Mouse (Mus musculus) liver, embryonic 12.5 days (tissue): ENCODE results near the gene Zranb3. TPM values are rescaled to one million over a fixed set of nuclear protein-coding genes. Genes with fewer than 3 reads are reported as not detected.

Experiments used
- ATAC-seq: fragments of 200-750 bp; cut with Nextera tagmentation; 2 replicates; pipeline ENCODE4 v1.8.0; 2017; ENCODE audit warnings: moderate number of reproducible peaks, mild to moderate bottlenecking, moderate library complexity
- H3K27ac ChIP-seq: fragments of 300-500 bp; sonication (generic); 2 replicates; pipeline ENCODE4 v1.5.1; 2016; ENCODE audit warnings: mild to moderate bottlenecking
- H3K27me3 ChIP-seq: fragments of 300-500 bp; sonication (generic); replicated peaks from 2 replicates; pipeline ENCODE4 v1.6.1; 2016; ENCODE audit warnings: mild to moderate bottlenecking, moderate library complexity
- H3K36me3 ChIP-seq: fragments of 300-500 bp; sonication (generic); 2 replicates; pipeline ENCODE4 v1.6.1; 2016; ENCODE audit warnings: mild to moderate bottlenecking, moderate library complexity
- H3K4me1 ChIP-seq: fragments of 300-500 bp; sonication (generic); 2 replicates; pipeline ENCODE4 v1.6.1; 2016
- H3K4me2 ChIP-seq: fragments of 300-500 bp; sonication (generic); 2 replicates; pipeline ENCODE4 v1.6.1; 2016; ENCODE audit warnings: mild to moderate bottlenecking, moderate library complexity
- H3K4me3 ChIP-seq: fragments of 300-500 bp; sonication (generic); 2 replicates; pipeline ENCODE4 v1.5.1; 2016; ENCODE audit warnings: mild to moderate bottlenecking, moderate library complexity
- H3K9ac ChIP-seq: fragments of 300-500 bp; sonication (generic); 2 replicates; pipeline ENCODE4 v1.6.1; 2016; ENCODE audit warnings: mild to moderate bottlenecking, moderate library complexity
- H3K9me3 ChIP-seq: fragments of 300-500 bp; sonication (generic); replicated peaks from 2 replicates; pipeline ENCODE4 v1.6.1; 2016; ENCODE audit warnings: mild to moderate bottlenecking, moderate library complexity
- WGBS: fragments of 180-500 bp; shearing (Covaris S2); methylation state at CpG from one replicate; pipeline ENCODE4 v1.1.7; 2016; ENCODE audit not compliant: insufficient replicate concordance; 5-methylcytosine and 5-hydroxymethylcytosine counted together
- polyA plus RNA-seq: library from polyadenylated mRNA; unstranded; fragments of >200 nt; fragmentation: Nextera tagmentation; extraction: Ambion mirVana; gene quantifications from 2 replicates; pipeline ENCODE4 v1.2.1, GENCODE M21; 2016

Gene Zranb3
- polyA plus RNA-seq, 1 experiment from 2014 or later, result 7.5 TPM

DNA sequence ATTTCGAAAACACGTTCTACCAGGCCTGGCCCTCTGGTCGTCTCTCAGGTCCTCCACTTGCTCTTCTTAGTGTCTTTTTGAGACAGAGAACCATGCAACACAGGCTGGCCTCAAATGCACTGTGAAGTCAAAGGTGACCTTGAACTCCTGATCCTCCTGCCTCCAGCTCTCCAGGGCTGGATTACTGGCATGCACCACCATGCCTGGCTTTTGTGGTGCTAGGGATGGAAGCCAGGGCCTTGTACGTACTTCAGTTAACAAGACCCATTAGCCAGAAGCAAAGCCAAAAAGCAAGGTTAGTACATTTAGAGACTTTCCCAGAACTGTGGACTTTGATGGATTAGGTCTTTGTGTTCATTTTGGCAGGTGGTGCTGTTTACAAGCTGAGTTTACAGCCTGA is 150.6 kb downstream of the Zranb3 start:
- H3K27ac ChIP-seq, result no peak overlapping the region
- no peak for ATAC-seq
- H3K9me3 ChIP-seq, result 0 out of 2 replicates have a peak, but pooled peaks cover 4% of the 10 kb centered on the region
- peaks cover 23% of the 10 kb centered on the region for H3K36me3 ChIP-seq
- WGBS, result 78% methylated on average over 4 of the region's 4 CpGs
- H3K4me2 ChIP-seq, result no peak overlapping the region
- no peak overlapping the region for H3K4me3 ChIP-seq
- no peaks in the 10 kb centered on the region for H3K4me1 ChIP-seq
- H3K9ac ChIP-seq, result no peak overlapping the region
- H3K27me3 ChIP-seq, result no peaks in the 10 kb centered on the region

DNA sequence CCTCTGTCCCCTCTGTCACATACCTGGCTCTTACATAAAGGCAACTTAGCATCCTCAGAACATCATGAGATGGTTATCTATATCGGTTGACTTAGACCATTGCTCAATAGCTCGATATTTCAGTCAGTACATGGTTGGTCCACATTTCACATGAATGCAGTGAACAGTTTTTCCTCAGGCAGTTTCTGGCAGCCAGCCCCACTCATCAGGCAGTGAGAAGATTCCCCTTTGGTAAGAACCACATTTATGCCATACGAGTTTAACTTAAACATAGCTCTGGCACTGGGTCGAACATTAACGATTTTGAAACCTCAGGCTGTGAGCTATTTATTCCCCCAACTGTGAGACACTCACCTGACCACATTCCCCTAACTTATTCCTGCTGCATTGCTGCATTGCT is 154.1 kb downstream of the Zranb3 start:
- Histone ChIP-seq H3K9me3 (0 out of 2 replicates have a peak, but pooled peaks cover 4% of the 10 kb centered on the region), H3K9ac (no peak overlapping the region), H3K27ac (no peak overlapping the region), H3K36me3 (peaks cover 32% of the 10 kb centered on the region), H3K27me3 (no peaks in the 10 kb centered on the region), H3K4me1 (no peaks in the 10 kb centered on the region), H3K4me2 (no peak overlapping the region), H3K4me3 (no peak overlapping the region)
- WGBS, result 78% methylated on average over 5 of the region's 5 CpGs
- no peak for ATAC-seq

DNA sequence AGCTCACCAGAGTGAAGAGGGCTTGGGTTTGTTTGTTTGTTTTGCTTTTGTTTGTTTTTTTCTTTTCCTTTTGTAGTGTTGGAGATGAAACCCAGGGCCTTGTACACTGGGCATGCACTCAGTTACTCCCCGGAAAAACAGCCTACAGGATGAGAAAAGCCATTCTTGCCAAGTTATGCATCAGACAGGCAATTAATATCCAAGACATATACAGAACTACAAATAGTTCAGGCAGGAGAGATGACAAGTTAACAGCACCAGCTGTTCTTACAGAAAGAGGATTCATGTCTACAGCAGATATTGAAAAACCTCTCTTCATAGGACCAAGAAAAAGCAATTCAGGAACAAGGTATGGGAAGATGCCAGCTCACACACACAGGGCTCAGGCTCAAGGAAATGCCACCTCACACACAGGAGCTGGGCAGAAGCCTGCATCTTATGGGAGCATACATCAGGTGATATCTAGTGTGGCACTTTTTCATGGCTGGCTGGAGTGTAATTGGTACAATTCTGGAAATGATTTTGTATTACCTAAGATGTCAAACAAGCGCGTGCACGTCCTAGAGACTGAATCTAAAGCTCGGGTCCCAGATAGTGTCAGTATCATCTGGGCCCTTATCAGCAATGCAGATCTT is 156.1 kb downstream of the Zranb3 start:
- peaks cover 35% of the 10 kb centered on the region for H3K36me3 ChIP-seq
- no peak overlapping the region for H3K9ac ChIP-seq
- no peak overlapping the region for H3K27ac ChIP-seq
- 0 out of 2 replicates have a peak, but pooled peaks cover 4% of the 10 kb centered on the region for H3K9me3 ChIP-seq
- H3K27me3 ChIP-seq, result no peaks in the 10 kb centered on the region
- no peaks in the 10 kb centered on the region for H3K4me1 ChIP-seq
- 90% methylated on average over 5 of the region's 5 CpGs for WGBS
- ATAC-seq, result no peak
- no peak overlapping the region for H3K4me3 ChIP-seq
- no peak overlapping the region for H3K4me2 ChIP-seq

DNA sequence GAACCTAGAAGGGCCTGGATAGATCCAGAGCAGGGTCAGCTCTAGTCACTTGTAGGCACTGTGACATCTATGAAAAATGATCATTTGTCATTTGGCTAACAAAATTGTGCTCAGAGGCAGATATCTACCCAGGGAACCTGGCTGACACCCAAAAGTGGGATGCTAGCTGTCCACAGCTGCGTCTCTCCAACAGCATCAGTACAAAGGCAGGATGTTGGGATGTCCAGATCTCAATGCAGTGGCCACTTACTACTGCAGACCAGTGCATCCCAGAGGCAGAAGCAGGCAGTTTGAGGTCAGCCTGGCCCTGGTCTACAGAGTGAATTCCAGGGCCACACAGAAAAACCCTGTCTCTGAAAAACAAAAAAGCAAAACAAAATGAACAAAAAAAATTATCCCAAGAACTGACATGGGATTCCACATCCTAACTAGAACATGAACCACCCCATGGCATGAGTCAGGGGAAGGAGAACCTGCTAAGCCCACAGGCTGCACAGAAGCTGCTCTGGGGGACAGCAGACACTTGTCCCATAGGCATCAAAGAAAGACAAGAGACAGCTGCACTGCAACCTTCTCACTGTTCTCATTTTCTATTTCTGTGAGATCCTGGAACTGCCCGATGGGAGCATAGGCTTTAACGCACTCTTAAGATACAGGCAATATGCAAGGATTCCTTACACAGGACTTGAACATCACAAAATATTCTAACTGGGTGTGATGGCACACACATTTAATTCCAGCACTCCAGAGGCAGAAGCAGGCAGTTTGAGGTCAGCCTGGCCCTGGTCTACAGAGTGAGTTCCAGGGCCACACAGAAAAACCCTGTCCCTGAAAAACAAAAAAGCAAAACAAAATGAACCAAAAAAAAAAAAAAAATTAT is 156.9 kb downstream of the Zranb3 start:
- Histone ChIP-seq H3K4me3 (no peak overlapping the region), H3K4me2 (no peak overlapping the region), H3K9me3 (0 out of 2 replicates have a peak, but pooled peaks cover 4% of the 10 kb centered on the region), H3K9ac (no peak overlapping the region), H3K4me1 (no peaks in the 10 kb centered on the region), H3K27ac (no peak overlapping the region), H3K36me3 (peaks cover 39% of the 10 kb centered on the region), H3K27me3 (no peaks in the 10 kb centered on the region)
- ATAC-seq, result no peak
- 81% methylated on average over 3 of the region's 3 CpGs for WGBS

DNA sequence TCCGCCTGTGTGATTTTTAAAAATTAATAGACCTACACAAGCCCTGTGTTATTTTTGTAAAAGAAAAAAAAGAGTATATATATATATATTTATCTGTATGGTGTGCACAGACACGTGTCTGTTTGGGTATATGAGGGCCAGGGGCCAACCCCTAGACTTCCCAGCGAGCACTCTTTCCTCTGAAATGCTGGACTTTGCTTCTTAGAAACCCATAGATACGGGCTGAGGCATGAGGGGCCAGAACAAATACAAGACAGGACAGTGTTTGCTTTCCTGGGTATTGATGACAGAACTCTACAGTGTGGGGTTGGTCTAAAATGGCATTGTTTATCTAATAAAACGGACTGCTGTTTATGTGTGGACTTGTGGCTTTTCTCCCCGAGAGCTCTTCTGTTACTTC is 159.3 kb downstream of the Zranb3 start:
- peak; percentile 42 for ATAC-seq
- H3K4me3 ChIP-seq, result no peak overlapping the region
- H3K27me3 ChIP-seq, result no peaks in the 10 kb centered on the region
- 0 out of 2 replicates have a peak, but pooled peaks cover 4% of the 10 kb centered on the region for H3K9me3 ChIP-seq
- 74% methylated on average over 6 of the region's 6 CpGs for WGBS
- H3K4me2 ChIP-seq, result no peak overlapping the region
- no peaks in the 10 kb centered on the region for H3K4me1 ChIP-seq
- peaks cover 64% of the 10 kb centered on the region for H3K36me3 ChIP-seq
- no peak overlapping the region for H3K9ac ChIP-seq
- H3K27ac ChIP-seq, result no peak overlapping the region

DNA sequence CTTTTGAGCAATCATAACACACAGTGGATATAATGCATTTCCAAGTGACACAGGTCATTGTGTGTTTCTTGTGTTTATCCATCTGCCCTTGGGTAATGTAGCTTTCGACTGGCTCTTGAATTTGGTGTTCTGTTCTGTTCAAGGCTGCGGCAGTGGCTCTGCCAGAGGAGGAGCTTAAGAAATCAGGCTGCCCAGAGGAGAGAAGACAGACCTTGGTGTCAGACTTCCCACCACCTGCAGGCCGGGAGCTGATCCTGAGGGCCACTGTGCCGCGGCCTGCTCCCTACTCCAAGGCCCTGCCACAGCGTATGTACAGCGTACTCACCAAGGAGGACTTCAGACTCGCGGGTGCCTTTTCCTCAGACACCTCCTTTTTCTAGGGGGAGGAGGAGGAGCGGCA is 160.6 kb downstream of the Zranb3 start:
- no peak for ATAC-seq
- Histone ChIP-seq H3K4me1 (no peaks in the 10 kb centered on the region), H3K4me2 (no peak overlapping the region), H3K9ac (no peak overlapping the region), H3K4me3 (no peak overlapping the region), H3K36me3 (peaks cover 76% of the 10 kb centered on the region), H3K27me3 (no peaks in the 10 kb centered on the region), H3K27ac (no peak overlapping the region), H3K9me3 (no peaks in the 10 kb centered on the region)
- 90% methylated on average over 10 of the region's 10 CpGs for WGBS

DNA sequence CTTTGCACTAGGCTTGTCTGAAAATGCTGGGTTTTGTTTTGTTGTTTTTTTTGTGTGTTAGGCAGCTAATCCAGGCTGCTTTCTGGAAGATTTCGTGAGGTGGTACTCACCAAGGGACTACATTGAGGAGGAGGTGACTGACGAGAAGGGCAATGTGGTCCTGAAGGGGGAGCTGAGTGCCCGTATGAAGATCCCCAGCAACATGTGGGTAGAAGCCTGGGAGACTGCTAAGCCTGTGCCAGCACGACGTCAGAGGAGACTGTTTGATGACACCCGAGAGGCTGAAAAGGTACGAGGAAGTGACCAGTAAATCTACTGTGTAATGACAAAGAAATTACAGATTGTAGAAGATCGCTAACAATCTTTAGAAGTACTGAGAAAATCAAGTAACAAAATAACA is 165.6 kb downstream of the Zranb3 start:
- Histone ChIP-seq H3K9ac (no peak overlapping the region), H3K27ac (no peak overlapping the region), H3K4me2 (no peak overlapping the region), H3K27me3 (no peaks in the 10 kb centered on the region), H3K36me3 (peaks cover 84% of the 10 kb centered on the region), H3K4me1 (no peaks in the 10 kb centered on the region), H3K4me3 (no peak overlapping the region), H3K9me3 (no peaks in the 10 kb centered on the region)
- no peak for ATAC-seq
- 77% methylated on average over 8 of the region's 8 CpGs for WGBS

DNA sequence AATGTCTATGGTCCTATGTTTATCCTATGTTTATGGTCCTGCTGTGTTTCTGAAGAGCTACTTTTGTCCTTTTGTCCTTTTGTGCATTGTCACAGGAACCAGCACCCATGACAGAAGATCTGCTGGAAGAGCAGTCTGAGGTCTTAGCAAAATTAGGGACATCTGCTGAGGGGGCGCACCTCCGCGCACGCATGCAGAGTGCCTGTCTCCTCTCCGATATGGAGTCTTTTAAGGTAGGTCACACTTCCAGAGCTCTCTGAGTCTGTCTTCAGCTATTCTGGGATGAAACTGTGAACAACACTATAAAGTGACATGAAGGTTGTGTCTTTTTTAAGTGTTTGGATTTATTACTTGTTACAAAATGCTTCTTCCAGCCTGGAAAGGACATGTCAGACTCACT is 168.5 kb downstream of the Zranb3 start:
- Histone ChIP-seq H3K36me3 (peaks cover 80% of the 10 kb centered on the region), H3K4me2 (no peak overlapping the region), H3K9me3 (no peaks in the 10 kb centered on the region), H3K4me1 (no peaks in the 10 kb centered on the region), H3K4me3 (no peak overlapping the region), H3K9ac (no peak overlapping the region), H3K27ac (no peak overlapping the region), H3K27me3 (no peaks in the 10 kb centered on the region)
- 88% methylated on average over 5 of the region's 5 CpGs for WGBS
- no peak for ATAC-seq

DNA sequence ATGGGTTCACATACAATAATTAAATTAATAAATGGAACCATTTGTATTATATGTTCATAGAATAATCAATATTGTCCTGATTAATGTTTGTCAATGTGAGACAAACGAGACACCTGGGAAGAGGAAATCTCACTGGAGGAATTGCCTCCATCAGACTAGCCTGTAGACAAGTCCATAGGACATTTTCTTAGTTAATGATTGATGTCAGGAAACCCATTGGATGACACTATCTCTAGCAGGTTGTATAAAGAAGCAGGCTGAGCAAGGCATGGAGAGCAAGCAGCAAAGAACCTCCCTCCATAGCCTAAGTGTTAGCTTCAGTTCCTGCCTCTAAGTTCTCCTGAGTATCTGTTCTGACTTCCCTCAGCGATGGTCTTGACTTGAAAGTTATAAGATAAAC is 169.4 kb downstream of the Zranb3 start:
- Histone ChIP-seq H3K27ac (no peak overlapping the region), H3K9me3 (no peaks in the 10 kb centered on the region), H3K4me2 (no peak overlapping the region), H3K4me1 (no peaks in the 10 kb centered on the region), H3K36me3 (peaks cover 77% of the 10 kb centered on the region), H3K9ac (no peak overlapping the region), H3K27me3 (no peaks in the 10 kb centered on the region), H3K4me3 (no peak overlapping the region)
- peak; percentile 61; the same call in 1 of the 2 replicates for ATAC-seq
- 78% methylated on average over 2 of the region's 2 CpGs for WGBS

DNA sequence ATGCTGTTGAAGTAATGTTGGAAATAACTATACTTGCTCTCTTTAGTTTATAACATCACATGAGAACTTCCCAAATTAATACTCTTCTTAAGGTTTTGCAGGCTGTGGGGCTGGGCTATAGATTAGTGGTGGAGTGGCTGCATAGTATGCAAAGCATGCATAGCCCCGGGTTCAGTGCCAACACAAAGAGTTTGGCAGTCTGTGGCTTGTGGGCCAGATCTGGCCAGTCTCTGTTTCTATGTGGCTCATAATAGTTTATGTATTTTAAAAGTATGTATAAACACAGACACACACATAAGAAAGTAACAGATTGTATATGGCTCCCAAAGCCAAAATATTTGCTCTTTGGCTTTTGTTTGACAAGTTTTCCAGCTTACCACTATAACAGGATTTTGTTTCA is 187.0 kb downstream of the Zranb3 start:
- 71% methylated on average over 1 of the region's 1 CpGs for WGBS
- no peak for ATAC-seq
- no peak overlapping the region for H3K27ac ChIP-seq
- H3K36me3 ChIP-seq, result peaks cover 42% of the 10 kb centered on the region
- H3K9ac ChIP-seq, result no peak overlapping the region
- no peaks in the 10 kb centered on the region for H3K27me3 ChIP-seq
- H3K9me3 ChIP-seq, result no peaks in the 10 kb centered on the region
- H3K4me2 ChIP-seq, result no peak overlapping the region
- no peaks in the 10 kb centered on the region for H3K4me1 ChIP-seq
- H3K4me3 ChIP-seq, result no peak overlapping the region

DNA sequence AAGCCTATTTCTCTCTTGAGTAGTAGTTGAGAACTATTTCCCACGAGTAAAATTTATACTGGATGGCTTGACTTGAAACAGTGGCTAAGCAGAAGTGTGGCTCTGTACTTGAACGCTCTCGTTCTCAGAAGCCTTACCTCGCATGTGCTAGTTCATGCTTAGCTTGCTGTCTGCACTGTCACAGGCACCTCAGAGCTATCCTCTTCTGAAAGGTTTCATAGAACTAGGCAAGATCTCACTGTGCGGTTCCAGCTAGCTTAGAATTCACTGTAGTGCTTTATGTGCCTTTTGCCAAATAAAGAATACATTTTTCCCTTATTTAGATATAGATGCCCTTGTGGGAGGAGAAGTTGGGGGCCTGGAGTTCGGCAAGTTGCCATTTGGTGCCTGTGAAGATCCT is 187.5 kb downstream of the Zranb3 start:
- no peaks in the 10 kb centered on the region for H3K27me3 ChIP-seq
- WGBS, result 82% methylated on average over 6 of the region's 6 CpGs
- H3K4me1 ChIP-seq, result no peaks in the 10 kb centered on the region
- H3K27ac ChIP-seq, result no peak overlapping the region
- no peak for ATAC-seq
- no peak overlapping the region for H3K9ac ChIP-seq
- H3K4me3 ChIP-seq, result no peak overlapping the region
- peaks cover 44% of the 10 kb centered on the region for H3K36me3 ChIP-seq
- no peaks in the 10 kb centered on the region for H3K9me3 ChIP-seq
- no peak overlapping the region for H3K4me2 ChIP-seq

DNA sequence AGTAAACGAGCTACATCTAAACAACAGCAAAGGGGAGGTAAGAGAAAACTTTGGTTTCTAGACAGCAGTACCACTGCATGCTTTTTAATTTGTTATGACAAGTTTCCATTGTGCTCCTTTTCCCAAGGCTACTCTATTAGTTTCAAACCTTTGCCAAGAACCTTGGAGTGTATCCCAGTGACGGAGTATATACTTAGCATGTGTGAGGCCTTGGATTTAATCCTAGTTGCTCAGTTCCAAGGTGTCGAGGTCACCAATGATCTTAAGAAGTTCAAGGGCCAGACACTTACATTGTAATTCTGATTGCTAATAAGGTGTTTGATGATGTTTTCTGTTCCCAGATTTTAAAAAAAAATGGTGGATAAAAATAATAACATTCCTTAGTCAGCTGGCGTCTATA is 189.7 kb downstream of the Zranb3 start:
- Histone ChIP-seq H3K27ac (no peak overlapping the region), H3K4me1 (no peaks in the 10 kb centered on the region), H3K36me3 (peaks cover 31% of the 10 kb centered on the region), H3K4me2 (no peak overlapping the region), H3K9me3 (no peaks in the 10 kb centered on the region), H3K27me3 (no peaks in the 10 kb centered on the region), H3K4me3 (no peak overlapping the region), H3K9ac (no peak overlapping the region)
- 85% methylated on average over 4 of the region's 4 CpGs for WGBS
- no peak for ATAC-seq
